Mouse (Mus musculus): ENCODE results near the gene Dbn1. TPM values are rescaled to one million over a fixed set of nuclear protein-coding genes. Genes with fewer than 3 reads are reported as not detected.

Gene Dbn1
- polyA plus RNA-seq, 1 experiment from 2014 or later, result not detected

DNA sequence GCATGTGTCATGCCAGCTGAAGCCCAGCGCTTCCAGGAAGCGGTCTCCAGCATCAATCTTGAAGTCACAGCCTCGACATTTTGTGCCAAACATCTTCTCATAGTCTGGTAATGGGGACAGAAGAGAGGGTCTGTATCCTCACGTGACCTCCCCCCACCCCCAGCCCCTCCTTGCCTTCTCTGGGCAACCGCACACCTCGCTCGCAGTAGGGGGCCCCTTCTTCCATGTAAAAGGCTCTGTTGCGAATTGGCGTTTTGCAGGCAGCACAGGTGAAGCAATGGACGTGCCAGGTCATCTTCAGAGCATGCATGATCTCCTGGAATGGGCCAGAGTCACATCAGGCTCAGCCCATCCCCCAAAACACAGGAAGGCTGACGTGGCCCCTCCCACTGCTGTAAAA, 11.0 kb upstream of the Dbn1 start:
- 90% methylated on average over 11 of the region's 11 CpGs for WGBS (ENCODE audit: missing documents)
- Histone ChIP-seq H3K4me3 (ENCODE audit: inconsistent target) (no peak overlapping the region), H3K27ac (no peak overlapping the region)

GRCm38 (mm10) chr13:55496661-55497060, 8.8 kb upstream of the Dbn1 start:
- no peak overlapping the region for H3K4me3 ChIP-seq (ENCODE audit: inconsistent target)
- H3K36me3 ChIP-seq (ENCODE audit: inconsistent target), result no peaks in the 10 kb centered on the region
- no peaks in the 10 kb centered on the region for H3K79me2 ChIP-seq (ENCODE audit: inconsistent target)
- 97% methylated on average over 6 of the region's 6 CpGs for WGBS (ENCODE audit: missing documents)
- H3K27ac ChIP-seq, result no peak overlapping the region

More for the DNA sequence above, 11.0 kb upstream of the Dbn1 start:
- no peaks in the 10 kb centered on the region for H3K36me3 ChIP-seq (ENCODE audit: inconsistent target)
- H3K79me2 ChIP-seq (ENCODE audit: inconsistent target), result no peaks in the 10 kb centered on the region

DNA sequence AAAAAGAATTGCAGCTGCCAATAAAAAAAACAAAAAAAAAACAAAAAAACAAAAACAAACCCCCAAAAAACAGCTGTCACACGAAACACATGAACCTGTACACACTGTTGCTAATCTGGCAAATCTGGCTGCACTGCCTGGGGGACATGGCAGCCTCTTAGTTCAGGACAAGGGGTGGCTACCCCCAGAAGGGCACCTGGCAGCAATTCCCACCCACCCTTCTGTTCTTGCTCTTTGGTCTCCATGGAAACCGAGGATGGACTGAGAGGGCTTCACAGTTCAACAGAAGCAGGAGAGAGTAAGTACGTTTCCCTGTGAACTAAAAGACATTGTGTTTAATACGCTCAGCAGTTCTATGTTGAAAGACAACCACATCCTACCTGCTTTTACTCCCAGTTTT, 7.8 kb upstream of the Dbn1 start:
- WGBS (ENCODE audit: missing documents), result 100% methylated on average over 4 of the region's 4 CpGs
- Histone ChIP-seq H3K36me3 (ENCODE audit: inconsistent target) (no peaks in the 10 kb centered on the region), H3K79me2 (ENCODE audit: inconsistent target) (no peaks in the 10 kb centered on the region), H3K4me3 (ENCODE audit: inconsistent target) (no peak overlapping the region), H3K27ac (no peak overlapping the region)

- H3K79me2 ChIP-seq (ENCODE audit: inconsistent target), result no peaks in the 10 kb centered on the region
- no peak overlapping the region for H3K4me3 ChIP-seq (ENCODE audit: inconsistent target)
- no peak overlapping the region for H3K27ac ChIP-seq
- no peaks in the 10 kb centered on the region for H3K36me3 ChIP-seq (ENCODE audit: inconsistent target)
- 33% methylated on average over 17 of the region's 18 CpGs for WGBS (ENCODE audit: missing documents)
These were observed 7.1 kb upstream of the Dbn1 start for GRCm38 (mm10) chr13:55494883-55495621.

- Histone ChIP-seq H3K79me2 (ENCODE audit: inconsistent target) (no peaks in the 10 kb centered on the region), H3K27ac (no peak overlapping the region), H3K4me3 (ENCODE audit: inconsistent target) (no peak overlapping the region), H3K36me3 (ENCODE audit: inconsistent target) (no peaks in the 10 kb centered on the region)
- WGBS (ENCODE audit: missing documents), result 65% methylated on average over 2 of the region's 2 CpGs
These were observed 6.3 kb upstream of the Dbn1 start for GRCm38 (mm10) chr13:55494257-55494656.

DNA sequence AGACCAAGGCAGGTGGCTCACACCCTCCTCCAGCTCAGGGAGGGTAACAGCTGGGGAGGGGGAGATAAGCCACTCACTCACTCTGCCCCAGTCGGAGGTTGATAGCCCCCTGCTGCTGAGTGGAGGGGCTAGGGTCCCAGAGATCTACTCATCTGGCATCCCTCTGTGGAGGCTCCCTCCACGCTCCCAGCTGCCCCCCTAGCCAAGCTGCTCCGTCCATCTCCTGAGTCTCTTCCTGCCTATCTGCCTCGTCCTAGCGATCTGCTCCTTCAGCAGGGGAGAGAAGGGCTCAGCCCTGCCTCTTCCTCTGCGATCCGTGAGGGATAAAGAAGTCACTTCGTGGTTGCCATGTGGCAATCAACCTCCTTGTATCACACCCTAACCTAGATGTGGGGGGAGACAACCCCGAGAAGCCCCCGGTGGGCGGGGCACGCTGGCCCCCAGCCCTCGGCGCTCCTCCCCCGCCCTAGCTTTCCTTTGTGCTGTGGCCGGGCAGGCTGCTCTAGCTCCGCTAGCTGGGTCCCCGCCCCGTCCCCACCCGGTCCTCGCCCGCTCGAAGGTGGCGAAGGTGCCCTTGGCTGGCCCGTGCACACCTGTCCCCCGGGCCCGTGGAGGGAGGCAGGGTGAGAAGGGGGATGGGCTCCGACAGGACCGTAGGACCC, 864 bp downstream of the Dbn1 start:
- no peak overlapping the region for H3K27ac ChIP-seq
- no peaks in the 10 kb centered on the region for H3K79me2 ChIP-seq (ENCODE audit: inconsistent target)
- 4% methylated on average over 29 of the region's 29 CpGs for WGBS (ENCODE audit: missing documents)
- no peak overlapping the region for H3K4me3 ChIP-seq (ENCODE audit: inconsistent target)
- H3K36me3 ChIP-seq (ENCODE audit: inconsistent target), result no peaks in the 10 kb centered on the region

GRCm38 (mm10) chr13:55486029-55486794, 1.7 kb downstream of the Dbn1 start:
- Histone ChIP-seq H3K36me3 (ENCODE audit: inconsistent target) (no peaks in the 10 kb centered on the region), H3K79me2 (ENCODE audit: inconsistent target) (no peaks in the 10 kb centered on the region), H3K4me3 (ENCODE audit: inconsistent target) (no peak overlapping the region), H3K27ac (no peak overlapping the region)
- WGBS (ENCODE audit: missing documents), result 85% methylated on average over 14 of the region's 14 CpGs

- Histone ChIP-seq H3K4me3 (ENCODE audit: inconsistent target) (no peak overlapping the region), H3K79me2 (ENCODE audit: inconsistent target) (no peaks in the 10 kb centered on the region), H3K27ac (no peak overlapping the region), H3K36me3 (ENCODE audit: inconsistent target) (no peaks in the 10 kb centered on the region)
- 60% methylated on average over 7 of the region's 7 CpGs for WGBS (ENCODE audit: missing documents)
These were observed 3.3 kb downstream of the Dbn1 start for GRCm38 (mm10) chr13:55484520-55485088.

DNA sequence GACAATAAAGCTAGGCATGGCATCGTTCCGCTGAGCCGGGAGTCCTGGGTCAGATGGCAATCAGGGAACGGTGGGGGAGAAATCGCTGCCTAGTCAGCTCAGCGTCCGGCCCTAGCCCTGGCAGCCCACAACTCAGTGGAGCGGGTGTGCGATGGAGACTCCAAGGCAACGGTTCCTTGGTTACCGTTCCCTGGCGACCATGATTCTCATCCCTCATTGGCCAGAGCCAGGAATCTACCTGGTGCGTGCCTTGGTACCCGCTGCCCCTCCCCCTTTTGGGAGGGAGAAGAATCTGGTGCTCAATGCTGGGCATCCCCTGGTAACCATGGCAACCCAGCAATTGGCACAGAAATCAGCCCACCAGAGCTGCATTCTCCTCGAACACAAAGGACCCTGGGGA, 4.3 kb downstream of the Dbn1 start:
- H3K27ac ChIP-seq, result no peak overlapping the region
- 44% methylated on average over 15 of the region's 15 CpGs for WGBS (ENCODE audit: missing documents)
- H3K4me3 ChIP-seq (ENCODE audit: inconsistent target), result no peak overlapping the region
- H3K36me3 ChIP-seq (ENCODE audit: inconsistent target), result no peaks in the 10 kb centered on the region
- no peaks in the 10 kb centered on the region for H3K79me2 ChIP-seq (ENCODE audit: inconsistent target)

GRCm38 (mm10) chr13:55483071-55483470, 4.8 kb downstream of the Dbn1 start:
- WGBS (ENCODE audit: missing documents), result 78% methylated on average over 9 of the region's 9 CpGs
- Histone ChIP-seq H3K4me3 (ENCODE audit: inconsistent target) (no peak overlapping the region), H3K27ac (no peak overlapping the region), H3K36me3 (ENCODE audit: inconsistent target) (no peaks in the 10 kb centered on the region), H3K79me2 (ENCODE audit: inconsistent target) (no peaks in the 10 kb centered on the region)

DNA sequence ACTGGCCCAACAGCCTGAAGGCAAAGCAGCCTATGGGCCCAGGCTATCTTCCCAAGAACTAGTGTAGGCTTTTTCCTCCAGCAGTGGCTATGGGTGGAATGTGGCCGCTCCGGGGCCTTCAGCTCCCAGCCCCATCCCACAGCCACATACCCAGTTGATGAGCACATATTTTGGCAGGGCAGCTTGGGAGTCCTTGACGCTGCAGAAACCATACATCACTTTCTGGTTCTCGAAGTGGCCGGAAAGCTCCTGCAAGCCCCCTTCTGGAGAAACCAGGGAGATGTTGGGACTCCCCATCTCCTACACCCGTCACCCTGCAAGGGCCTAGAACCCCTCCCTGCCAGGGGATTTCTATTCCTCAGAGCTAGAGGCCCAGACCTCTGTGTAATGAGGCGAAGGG, 5.4 kb downstream of the Dbn1 start:
- Histone ChIP-seq H3K79me2 (ENCODE audit: inconsistent target) (no peaks in the 10 kb centered on the region), H3K27ac (no peak overlapping the region), H3K36me3 (ENCODE audit: inconsistent target) (no peaks in the 10 kb centered on the region), H3K4me3 (ENCODE audit: inconsistent target) (no peak overlapping the region)
- 91% methylated on average over 7 of the region's 7 CpGs for WGBS (ENCODE audit: missing documents)

GRCm38 (mm10) chr13:55479929-55480328, 8.0 kb downstream of the Dbn1 start:
- H3K79me2 ChIP-seq (ENCODE audit: inconsistent target), result no peaks in the 10 kb centered on the region
- no peak overlapping the region for H3K4me3 ChIP-seq (ENCODE audit: inconsistent target)
- H3K27ac ChIP-seq, result no peak overlapping the region
- no peaks in the 10 kb centered on the region for H3K36me3 ChIP-seq (ENCODE audit: inconsistent target)

DNA sequence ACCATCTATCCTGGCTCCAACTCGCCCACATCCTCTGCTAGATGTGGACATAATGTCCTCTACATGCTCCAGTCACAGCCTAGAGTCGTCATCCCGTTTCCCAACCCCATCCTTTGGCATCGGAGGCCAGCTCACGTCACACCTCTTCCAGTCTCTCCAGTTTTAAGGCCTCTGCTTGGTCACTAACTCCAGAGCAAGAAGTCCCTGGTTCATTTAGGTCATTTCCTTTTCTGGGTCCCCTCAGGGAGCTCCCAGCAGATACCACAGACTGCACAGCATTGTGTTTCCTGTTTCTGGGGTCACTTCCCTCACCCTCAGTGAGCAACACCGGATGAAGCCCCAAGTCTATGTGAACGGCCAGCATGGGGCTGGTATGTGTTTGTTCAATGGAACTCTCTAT, 8.9 kb downstream of the Dbn1 start:
- Histone ChIP-seq H3K79me2 (ENCODE audit: inconsistent target) (no peaks in the 10 kb centered on the region), H3K36me3 (ENCODE audit: inconsistent target) (no peaks in the 10 kb centered on the region), H3K27ac (no peak overlapping the region), H3K4me3 (ENCODE audit: inconsistent target) (no peak overlapping the region)
- WGBS (ENCODE audit: missing documents), result 22% methylated on average over 7 of the region's 7 CpGs

GRCm38 (mm10) chr13:55478036-55478435, 9.9 kb downstream of the Dbn1 start:
- WGBS (ENCODE audit: missing documents), result 74% methylated on average over 5 of the region's 5 CpGs
- Histone ChIP-seq H3K4me3 (ENCODE audit: inconsistent target) (no peak overlapping the region), H3K36me3 (ENCODE audit: inconsistent target) (no peaks in the 10 kb centered on the region), H3K27ac (no peak overlapping the region), H3K79me2 (ENCODE audit: inconsistent target) (no peaks in the 10 kb centered on the region)

DNA sequence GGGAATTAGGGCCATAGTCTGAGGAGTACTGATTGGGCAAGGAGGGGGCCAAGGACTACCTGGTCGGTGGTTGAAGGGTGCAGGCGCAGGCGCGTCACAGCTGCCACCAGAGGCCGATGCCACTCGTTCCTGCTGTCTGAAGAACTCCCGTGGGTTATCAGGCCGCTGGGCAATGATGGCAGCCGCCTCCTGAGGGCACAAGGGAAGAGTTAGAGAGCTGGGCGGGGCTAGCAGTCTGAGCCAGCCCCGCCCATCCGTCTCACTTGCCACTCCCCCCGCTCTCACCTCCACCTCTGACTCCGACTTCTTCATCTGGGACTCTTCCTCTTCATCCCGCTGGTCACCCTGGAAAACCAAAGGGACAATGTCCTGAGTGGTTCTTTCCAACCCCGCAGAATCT, 10.4 kb downstream of the Dbn1 start:
- Histone ChIP-seq H3K4me3 (ENCODE audit: inconsistent target) (no peak overlapping the region), H3K79me2 (ENCODE audit: inconsistent target) (no peaks in the 10 kb centered on the region), H3K36me3 (ENCODE audit: inconsistent target) (no peaks in the 10 kb centered on the region), H3K27ac (no peak overlapping the region)
- whole genome bisulfite sequencing (ENCODE audit: missing documents), result 88% methylated on average over 14 of the region's 16 CpGs

All from macrophage (primary cell).